Mouse (Mus musculus) small intestine, adult 2 months (tissue): ENCODE measurements around the gene Myh15. TPM values are rescaled to one million over a fixed set of nuclear protein-coding genes. Genes with fewer than 3 reads are reported as not detected.

Experiments
- H3K27ac ChIP-seq: fragments of 200-500 bp; 2 replicates; pipeline ENCODE4 v1.5.1; 2012; ENCODE audit warnings: low read depth, low read length, control low read depth, inconsistent platforms; ENCODE audit not compliant: insufficient read depth
- H3K27me3 ChIP-seq: fragments of 200-500 bp; 2 replicates; pipeline ENCODE4 v1.6.1; 2012; ENCODE audit warnings: mild to moderate bottlenecking, moderate library complexity, low read length, inconsistent platforms; ENCODE audit not compliant: control insufficient read depth, insufficient read depth
- H3K36me3 ChIP-seq: fragments of 200-500 bp; 2 replicates; pipeline ENCODE4 v1.6.1; 2012; ENCODE audit warnings: mild to moderate bottlenecking, low read length, control low read depth, inconsistent platforms; ENCODE audit not compliant: control insufficient read depth, insufficient read depth
- H3K4me1 ChIP-seq: fragments of 200-500 bp; 2 replicates; pipeline ENCODE4 v1.6.1; 2012; ENCODE audit warnings: low read length, inconsistent platforms, mixed read lengths; ENCODE audit not compliant: control insufficient read depth, insufficient read depth, insufficient read length
- H3K4me3 ChIP-seq: fragments of 200-500 bp; 2 replicates; pipeline ENCODE4 v1.5.1; 2012; ENCODE audit warnings: low read depth, mild to moderate bottlenecking, control low read depth, inconsistent platforms, low read length, moderate library complexity
- CTCF ChIP-seq: fragments of 200-500 bp; IDR thresholded peaks from 2 replicates; pipeline ENCODE4 v1.5.1; 2012; ENCODE audit warnings: low read depth, mild to moderate bottlenecking, control low read depth, inconsistent platforms, low read length, moderate library complexity, mixed read lengths; ENCODE audit not compliant: insufficient replicate concordance, insufficient read length; ENCODE audit errors: extremely low read depth
- POLR2A ChIP-seq: fragments of 200-500 bp; IDR thresholded peaks from 2 replicates; pipeline ENCODE4 v1.6.1; 2012; ENCODE audit warnings: low read depth, mild to moderate bottlenecking, control low read depth, inconsistent platforms, low read length, moderate library complexity
- WGBS: fragments of 180-500 bp; shearing (Covaris S2); methylation state at CpG from one replicate; pipeline ENCODE4 v1.1.7; 2018; 5-methylcytosine and 5-hydroxymethylcytosine counted together
- polyA plus RNA-seq: library from polyadenylated mRNA; depleted of rRNA; stranded (reverse); fragments of >200 nt; gene quantifications from 2 replicates; pipeline ENCODE4 v1.2.3, GENCODE M21; 2012; rRNA removed

The Myh15 gene
- polyA plus RNA-seq = not detected in 2 replicates

GRCm38 (mm10) chr16:49057186-49057585, at the start of gene Myh15:
Gene Myh15 (plus strand): TSS chr16:49057486.
- Histone ChIP-seq H3K4me1 (no peaks in the 10 kb centered on the region), H3K36me3 (no peaks in the 10 kb centered on the region), H3K4me3 (no peak within 1 kb of the TSS), H3K27me3 (no peaks in the 10 kb centered on the region), H3K27ac (no peak within 1 kb of the TSS)
- TF ChIP-seq CTCF (no peak), POLR2A (no peak)
- 100% methylated on average over 1 of the region's 1 CpGs for WGBS

GRCm38 (mm10) chr16:49016620-49017332, 40.5 kb upstream of the Myh15 start:
- Histone ChIP-seq H3K4me3 (no peak overlapping the region), H3K27ac (no peak overlapping the region), H3K27me3 (no peaks in the 10 kb centered on the region), H3K36me3 (peaks cover 8% of the 10 kb centered on the region), H3K4me1 (no peaks in the 10 kb centered on the region)
- TF ChIP-seq POLR2A (no peak), CTCF (no peak)
- 77% methylated on average over 5 of the region's 5 CpGs for WGBS

GRCm38 (mm10) chr16:49035852-49036251, 21.4 kb upstream of the Myh15 start:
- Histone ChIP-seq H3K27ac (no peak overlapping the region), H3K4me3 (no peak overlapping the region), H3K27me3 (no peaks in the 10 kb centered on the region), H3K4me1 (no peaks in the 10 kb centered on the region), H3K36me3 (no peaks in the 10 kb centered on the region)
- TF ChIP-seq CTCF = no peak
- no peak for TF ChIP-seq POLR2A
- 72% methylated on average over 4 of the region's 4 CpGs for WGBS

GRCm38 (mm10) chr16:49037771-49038170, 19.5 kb upstream of the Myh15 start:
- no peak overlapping the region for H3K27ac ChIP-seq
- no peak overlapping the region for H3K4me3 ChIP-seq
- H3K4me1 ChIP-seq = no peaks in the 10 kb centered on the region
- H3K27me3 ChIP-seq = no peaks in the 10 kb centered on the region
- WGBS = 72% methylated on average over 4 of the region's 4 CpGs
- TF ChIP-seq CTCF (no peak), POLR2A (no peak)
- no peaks in the 10 kb centered on the region for H3K36me3 ChIP-seq

GRCm38 (mm10) chr16:49040554-49041221, 16.6 kb upstream of the Myh15 start:
- H3K4me1 ChIP-seq = no peaks in the 10 kb centered on the region
- H3K36me3 ChIP-seq = no peaks in the 10 kb centered on the region
- no peak overlapping the region for H3K27ac ChIP-seq
- 74% methylated on average over 3 of the region's 3 CpGs for WGBS
- H3K27me3 ChIP-seq = no peaks in the 10 kb centered on the region
- TF ChIP-seq POLR2A = no peak
- TF ChIP-seq CTCF = no peak
- H3K4me3 ChIP-seq = no peak overlapping the region

GRCm38 (mm10) chr16:49049214-49049613, 8.1 kb upstream of the Myh15 start:
- Histone ChIP-seq H3K4me3 (no peak overlapping the region), H3K27ac (no peak overlapping the region), H3K27me3 (no peaks in the 10 kb centered on the region), H3K4me1 (no peaks in the 10 kb centered on the region), H3K36me3 (no peaks in the 10 kb centered on the region)
- TF ChIP-seq CTCF (no peak), POLR2A (no peak)

- Histone ChIP-seq H3K36me3 (no peaks in the 10 kb centered on the region), H3K27ac (no peak overlapping the region), H3K27me3 (no peaks in the 10 kb centered on the region), H3K4me1 (no peaks in the 10 kb centered on the region), H3K4me3 (no peak overlapping the region)
- TF ChIP-seq POLR2A = no peak
- TF ChIP-seq CTCF = no peak
- 83% methylated on average over 5 of the region's 5 CpGs for WGBS
These were observed 12.1 kb downstream of the Myh15 start for GRCm38 (mm10) chr16:49069256-49069963.
